Mouse (Mus musculus) embryo, embryonic 9.5 days (tissue): ENCODE results near the gene Snx1.
A peak's percentile ranks its signal among the peaks of the same experiment; 100 is the strongest.

Experiments used
- DNase-seq: peaks from one replicate; pipeline ENCODE4 v3.0.0-alpha.2; 2017; ENCODE audit errors: extremely low spot score

The Snx1 gene

GRCm38 (mm10) chr9:66090593-66091244, 35.7 kb downstream of the Snx1 start:
- DNase-seq = no peak

GRCm38 (mm10) chr9:66088411-66088810, 38.0 kb downstream of the Snx1 start:
- DNase-seq = peak; percentile 47

- DNase-seq = no peak
Observed at GRCm38 (mm10) chr9:66087062-66087461, 39.3 kb downstream of the Snx1 start.

- DNase-seq = no peak
Observed at GRCm38 (mm10) chr9:66084171-66084570, 42.2 kb downstream of the Snx1 start.

GRCm38 (mm10) chr9:66081999-66082398, 44.4 kb downstream of the Snx1 start:
- no peak for DNase-seq

GRCm38 (mm10) chr9:66080804-66081459, 45.5 kb downstream of the Snx1 start:
- no peak for DNase-seq

GRCm38 (mm10) chr9:66078493-66078892, 47.9 kb downstream of the Snx1 start:
- peak; percentile 60 for DNase-seq

GRCm38 (mm10) chr9:66078072-66078471, 48.3 kb downstream of the Snx1 start:
- no peak for DNase-seq

- no peak for DNase-seq
Observed at GRCm38 (mm10) chr9:66072754-66073153, 53.6 kb downstream of the Snx1 start.

GRCm38 (mm10) chr9:66070151-66070550, 56.2 kb downstream of the Snx1 start:
- DNase-seq = no peak

- DNase-seq = peak; percentile 86
Observed at GRCm38 (mm10) chr9:66069583-66069982, 56.8 kb downstream of the Snx1 start, which contains the start of gene Snx22. Snx22 (minus strand) TSS chr9:66069719.

- DNase-seq = peak; percentile 19
Observed at GRCm38 (mm10) chr9:66068971-66069391, 57.4 kb downstream of the Snx1 start.

- DNase-seq = no peak
Observed at GRCm38 (mm10) chr9:66068056-66068455, 58.3 kb downstream of the Snx1 start.

GRCm38 (mm10) chr9:66067542-66067941, 58.8 kb downstream of the Snx1 start:
- peak; percentile 46 for DNase-seq

- no peak for DNase-seq
Observed at GRCm38 (mm10) chr9:66066791-66067190, 59.6 kb downstream of the Snx1 start.

- DNase-seq = no peak
Observed at GRCm38 (mm10) chr9:66064316-66064715, 62.1 kb downstream of the Snx1 start.

GRCm38 (mm10) chr9:66063446-66063845, 62.9 kb downstream of the Snx1 start:
- no peak for DNase-seq

- DNase-seq = no peak
Observed at GRCm38 (mm10) chr9:66061656-66062055, 64.7 kb downstream of the Snx1 start.

- DNase-seq = no peak
Observed at GRCm38 (mm10) chr9:66060986-66061385, 65.4 kb downstream of the Snx1 start.

- DNase-seq = no peak
Observed at GRCm38 (mm10) chr9:66060308-66060647, 66.1 kb downstream of the Snx1 start.

GRCm38 (mm10) chr9:66059583-66060307, 66.6 kb downstream of the Snx1 start, which contains the start of gene Ppib:
Ppib (plus strand) TSS chr9:66060222.
- peak; percentile 97 for DNase-seq

- no peak for DNase-seq
Observed at GRCm38 (mm10) chr9:66053620-66054019, 72.8 kb downstream of the Snx1 start.

- no peak for DNase-seq
Observed at GRCm38 (mm10) chr9:66052731-66053130, 73.7 kb downstream of the Snx1 start.
